Mouse (Mus musculus): ENCODE measurements around the gene Snx25. TPM values are rescaled to one million over a fixed set of nuclear protein-coding genes. Genes with fewer than 3 reads are reported as not detected.

The Snx25 gene
- polyA plus RNA-seq (2017; shearing (Covaris generic)) = 2.9 TPM

GRCm38 (mm10) chr8:46152064-46153031, at the start of gene Snx25:
Gene Snx25 (minus strand): TSS chr8:46152159.

GRCm38 (mm10) chr8:46151202-46152062, 527 bp downstream of the Snx25 start, which contains the start of gene Cfap97:
Gene Cfap97 (plus strand): TSS chr8:46151771.

GRCm38 (mm10) chr8:46005596-46005995, 146.4 kb downstream of the Snx25 start, which contains the start of gene Ankrd37:
Gene Ankrd37 (minus strand): TSS chr8:46005707.

GRCm38 (mm10) chr8:45999138-45999783, 152.7 kb downstream of the Snx25 start, which contains the start of gene Lrp2bp:
Gene Lrp2bp (plus strand): TSS chr8:45999303.

Other genes with a start within 250 kb of the Snx25 start
- gene Ccdc110, start 217.5 kb downstream of the Snx25 start, polyA plus RNA-seq (2017; shearing (Covaris generic)) = not detected
- 2.4 TPM for gene 1700029J07Rik, start 176.9 kb downstream of the Snx25 start, polyA plus RNA-seq (2017; shearing (Covaris generic))
- gene Ufsp2, start 176.6 kb downstream of the Snx25 start, polyA plus RNA-seq (2017; shearing (Covaris generic)) = 51.7 TPM
- not detected for gene Lrp2bp, start 152.9 kb downstream of the Snx25 start, polyA plus RNA-seq (2017; shearing (Covaris generic))
- 16.4 TPM for gene Ankrd37, start 146.5 kb downstream of the Snx25 start, polyA plus RNA-seq (2017; shearing (Covaris generic))
- gene Cfap97, start 388 bp downstream of the Snx25 start, polyA plus RNA-seq (2017; shearing (Covaris generic)) = 38.4 TPM
- 139 TPM for gene Slc25a4, start 59.1 kb upstream of the Snx25 start, polyA plus RNA-seq (2017; shearing (Covaris generic))
- gene Helt, start 142.5 kb upstream of the Snx25 start, polyA plus RNA-seq (2017; shearing (Covaris generic)) = not detected